Mouse (Mus musculus): Measurements from ENCODE around the gene Nts. TPM values are rescaled to one million over a fixed set of nuclear protein-coding genes. Genes with fewer than 3 reads are reported as not detected.
A peak's percentile ranks its signal among the peaks of the same experiment; 100 is the strongest.
"Not testable (repeated sequence)": the region's sequence is repeated elsewhere in the genome, so short reads cannot be mapped to it uniquely, and the experiment has no call there.

Nts gene
- total RNA-seq (2021): under 1 TPM; 0.62 to 0.72 TPM

DNA sequence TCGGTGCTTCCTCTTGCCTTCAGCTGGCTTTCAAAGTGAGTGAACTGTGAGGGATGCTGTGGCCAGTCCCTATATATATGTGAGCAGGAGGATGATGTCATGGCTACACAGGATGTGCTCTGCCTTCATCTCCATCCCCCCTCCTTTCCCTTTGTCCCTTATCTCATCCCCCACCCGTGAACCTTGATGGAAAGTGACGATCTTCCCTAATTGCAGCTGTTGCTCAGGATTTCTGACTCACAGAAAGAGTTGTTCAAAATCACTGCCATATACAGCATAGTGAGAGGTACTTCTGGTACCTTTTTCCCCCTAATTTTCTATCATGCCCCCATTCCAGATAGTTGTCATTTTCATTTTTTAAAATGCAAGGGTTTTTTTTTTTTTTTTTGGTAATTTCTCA, at the start of gene Nts:
Gene Nts, minus strand, starts transcription at position 101 of the 400 bp plus-strand sequence.
- intact Hi-C loops (cut with DNase I): loop anchor here (2.0 kb wide), 1 partner anchor 332 kb away; no protein-coding TSS in a partner anchor
- no peak for DNase-seq

DNA sequence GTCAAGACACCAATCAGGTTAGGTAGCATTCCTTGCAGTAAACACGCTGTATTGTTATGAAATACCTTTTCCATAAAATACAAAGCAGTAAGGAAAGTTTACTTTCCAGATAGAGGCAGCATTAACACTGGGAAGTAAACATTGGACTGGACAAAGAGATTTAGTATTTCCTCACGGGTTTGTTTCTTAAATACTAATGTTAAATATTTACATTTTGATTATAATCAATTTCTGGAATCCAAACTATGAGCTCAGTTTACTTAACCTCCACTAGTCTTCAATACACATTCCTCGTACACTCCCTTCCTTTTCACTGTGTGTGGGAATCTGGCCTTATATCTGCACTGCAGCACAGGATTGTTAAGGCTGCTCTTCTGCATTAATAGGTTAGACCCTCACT, 37.6 kb upstream of the Nts start:
- intact Hi-C loops (cut with DNase I): no loop called here
- DNase-seq: no peak

DNA sequence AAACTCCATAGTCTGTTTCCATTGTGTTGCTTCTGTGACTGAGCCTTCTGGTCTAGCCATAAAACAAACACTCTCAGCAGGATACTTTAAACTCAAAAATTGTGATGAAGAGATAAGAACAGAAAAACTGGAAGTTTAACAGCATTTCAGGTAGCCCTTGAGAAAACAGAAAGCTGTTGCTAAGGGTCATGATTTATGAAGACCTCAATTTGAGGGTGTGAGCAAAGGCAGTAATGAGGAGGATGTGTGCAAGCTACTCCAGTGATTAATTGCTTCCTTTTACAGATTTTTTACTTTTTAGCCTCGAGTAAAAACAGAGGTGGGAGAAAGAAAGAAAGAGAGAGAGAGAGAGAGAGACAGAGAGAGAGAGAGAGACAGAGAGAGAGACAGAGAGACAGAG, 23.9 kb upstream of the Nts start:
- DNase-seq: no peak
- intact Hi-C loops (cut with DNase I): loop anchor here (5.0 kb wide), 2 partner anchors 53 to 198 kb away; no protein-coding TSS in a partner anchor

DNA sequence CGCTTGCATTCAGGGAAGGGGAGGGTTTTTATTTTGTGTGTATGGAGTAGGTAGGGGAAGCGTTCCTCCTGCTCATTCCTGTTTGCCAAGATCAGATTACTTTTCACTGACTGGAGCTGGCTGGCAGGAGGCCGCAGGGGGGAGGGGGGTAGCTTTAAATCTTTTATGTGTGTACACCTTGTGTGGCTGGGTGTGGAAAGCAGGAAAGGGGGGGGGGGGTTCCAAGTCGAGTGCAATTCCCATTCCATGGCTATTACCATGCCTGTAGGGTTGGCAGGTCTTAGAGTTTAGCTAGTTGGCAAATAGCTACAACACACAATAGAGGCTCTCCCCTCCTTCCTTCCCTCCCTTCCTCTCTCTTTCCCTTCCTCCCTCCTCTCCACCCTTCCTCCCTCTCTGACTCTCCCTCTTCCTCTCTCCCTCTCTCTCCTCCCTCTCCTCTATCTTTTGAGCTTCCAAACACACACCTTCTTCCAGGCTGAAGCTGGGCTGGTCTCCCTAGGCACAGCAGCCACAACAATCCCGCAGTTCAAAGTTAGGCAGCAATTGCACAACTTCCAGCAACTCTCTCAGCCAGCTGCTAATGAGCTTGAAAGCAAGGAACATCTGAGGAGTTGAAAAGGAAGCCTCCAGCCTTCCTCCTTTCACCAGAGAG, 21.6 kb upstream of the Nts start, which contains the start of gene Rassf9:
Gene Rassf9, plus strand, starts transcription at position 416 of the 655 bp plus-strand sequence.
- DNase-seq: peak; percentile 28 to 37
- intact Hi-C loops (cut with DNase I): loop anchor here (5.0 kb wide), 2 partner anchors 55 to 200 kb away; no protein-coding TSS in a partner anchor

DNA sequence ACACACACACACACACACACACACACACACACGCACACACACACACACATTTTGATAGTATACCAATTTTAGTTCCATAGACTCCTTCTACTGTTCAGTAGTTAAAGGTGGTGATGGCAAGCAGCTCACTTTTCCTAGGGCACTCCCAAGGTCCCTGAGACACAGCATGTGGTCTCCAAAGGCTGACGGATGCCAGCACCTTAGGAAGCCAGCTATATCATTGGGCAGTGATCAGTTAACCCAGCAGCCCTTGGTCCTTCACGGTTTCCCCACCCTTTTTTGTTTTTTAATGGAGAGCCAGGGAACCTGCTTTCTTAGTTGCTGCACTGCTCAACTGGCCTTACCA, 21.1 kb upstream of the Nts start:
- intact Hi-C loops (cut with DNase I): loop anchor here (5.0 kb wide), 2 partner anchors 56 to 201 kb away; no protein-coding TSS in a partner anchor
- no peak for DNase-seq

DNA sequence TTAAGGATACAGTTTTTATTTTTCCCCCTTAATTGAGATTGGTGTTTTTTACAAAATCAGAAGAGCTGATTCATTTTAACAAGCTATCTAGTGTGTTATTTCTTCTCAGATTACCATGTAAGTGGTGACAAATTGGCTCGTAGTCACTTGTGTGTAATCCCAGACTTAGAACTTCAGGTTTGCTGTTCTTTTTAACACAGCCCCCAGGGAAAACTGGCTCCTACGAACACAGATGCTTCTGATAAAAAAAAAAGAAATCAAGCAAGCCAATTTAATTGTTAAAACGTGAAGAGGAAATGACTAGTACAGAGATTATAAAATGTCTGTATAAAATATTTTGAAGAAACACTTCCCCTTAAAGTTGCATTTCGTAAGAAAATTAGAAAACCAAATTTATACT, 17.1 kb upstream of the Nts start:
- no peak for DNase-seq
- intact Hi-C loops (cut with DNase I): no loop called here

DNA sequence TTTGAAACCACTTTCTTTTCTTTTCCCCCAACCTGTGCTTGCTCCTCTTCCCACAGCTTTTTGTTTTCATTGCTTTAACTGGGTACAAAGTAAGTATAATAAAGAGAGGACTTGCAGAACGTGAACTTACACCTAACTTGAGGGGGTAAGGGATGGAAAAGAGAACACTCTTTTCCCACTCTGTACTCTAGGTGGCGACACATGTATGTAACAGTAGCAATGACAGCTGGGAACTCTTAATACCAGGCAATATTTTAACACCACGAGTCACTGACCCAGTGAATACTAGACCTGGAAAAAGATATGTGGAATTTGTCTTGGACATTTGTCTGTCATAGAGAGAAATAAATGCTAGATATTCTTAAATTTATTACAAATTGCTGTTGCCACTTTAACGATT, 8.5 kb upstream of the Nts start:
- DNase-seq: no peak
- intact Hi-C loops (cut with DNase I): loop anchor here (1.0 to 2.0 kb wide), 2 partner anchors 237 to 324 kb away; no protein-coding TSS in a partner anchor

DNA sequence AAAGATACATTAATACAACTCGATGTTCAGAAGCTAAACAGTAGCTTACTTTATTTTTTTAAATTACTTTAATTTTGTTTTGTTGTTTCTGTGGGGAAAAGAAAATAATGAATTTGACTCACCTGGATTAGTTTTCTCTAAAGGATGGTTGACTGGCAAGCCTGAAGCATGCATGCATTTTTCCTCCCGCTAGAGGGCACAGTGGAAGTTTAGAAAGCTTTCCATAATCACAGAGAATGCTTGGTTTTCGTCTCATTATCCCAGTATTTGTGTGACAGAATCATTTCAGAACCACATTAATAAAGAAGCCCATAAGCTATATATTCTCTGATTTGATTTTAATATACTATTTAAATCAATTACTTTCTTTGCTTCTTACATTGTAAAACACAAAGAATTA, 1.5 kb upstream of the Nts start:
- DNase-seq: peak in 1 of 2 experiments; percentile 39
- intact Hi-C loops (cut with DNase I): loop anchor here (2.0 kb wide), 1 partner anchor 331 kb away; no protein-coding TSS in a partner anchor

DNA sequence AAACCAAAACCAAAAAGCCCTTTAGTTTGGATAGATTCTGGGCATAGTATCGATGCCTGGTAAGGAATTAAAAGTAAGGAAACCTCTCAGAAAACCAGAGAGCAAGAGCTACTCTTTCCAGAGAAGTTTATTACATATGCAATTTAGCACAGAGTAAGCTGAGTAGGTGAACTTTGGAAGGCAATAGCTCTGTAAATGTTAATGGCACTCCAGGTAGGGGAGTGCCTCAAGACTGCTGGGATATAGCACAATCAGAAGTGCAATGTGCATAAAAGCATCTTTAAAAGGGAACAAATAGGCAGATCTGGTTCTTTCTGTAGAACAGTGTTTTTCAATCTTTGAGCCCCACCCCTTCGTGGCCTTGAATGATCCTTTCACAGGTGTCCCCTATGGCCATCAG, 20.9 kb downstream of the Nts start:
- intact Hi-C loops (cut with DNase I): no loop called here
- no peak for DNase-seq

DNA sequence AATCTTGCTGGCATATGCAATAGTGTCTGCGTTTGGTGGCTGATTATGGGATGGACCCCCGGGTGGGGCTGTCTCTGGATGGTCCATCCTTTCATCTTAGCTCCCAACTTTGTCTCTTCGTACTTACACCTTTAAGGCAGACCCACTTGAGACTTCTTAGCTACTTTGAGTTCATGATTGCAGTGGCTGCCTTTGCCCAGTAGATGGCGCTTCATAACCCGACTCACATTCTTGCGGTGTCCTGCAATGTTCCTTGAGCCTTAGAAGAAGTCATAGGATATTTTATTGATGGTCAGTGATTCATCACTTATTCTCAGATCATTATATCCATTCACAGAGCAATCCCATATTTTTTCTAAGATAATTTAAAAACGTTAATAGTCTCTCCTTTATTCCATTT, 38.5 kb downstream of the Nts start:
- DNase-seq: peak in 1 of 2 experiments; percentile 16
- intact Hi-C loops (cut with DNase I): loop anchor here (5.0 kb wide), 1 partner anchor 386 kb away; no protein-coding TSS in a partner anchor

DNA sequence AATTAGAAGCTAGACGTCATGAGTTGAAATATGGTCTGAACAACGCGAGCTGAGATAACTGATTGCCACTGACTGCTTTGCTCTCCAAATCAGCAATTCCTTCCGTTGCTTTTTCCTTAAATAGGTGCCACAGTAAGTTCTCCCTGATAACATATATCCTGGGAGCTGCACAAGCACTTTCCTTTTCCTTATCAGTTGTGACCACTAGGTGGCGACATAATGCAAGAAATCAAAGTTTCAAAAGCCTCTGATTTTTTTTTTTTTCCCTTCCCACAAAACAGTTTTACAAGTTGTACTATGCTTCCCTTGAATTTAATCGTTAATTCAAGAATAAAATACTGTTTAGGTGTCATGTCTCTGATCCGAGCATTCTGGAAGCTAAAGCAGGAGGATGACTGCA, 40.8 kb downstream of the Nts start:
- DNase-seq: peak; percentile 12 to 20

DNA sequence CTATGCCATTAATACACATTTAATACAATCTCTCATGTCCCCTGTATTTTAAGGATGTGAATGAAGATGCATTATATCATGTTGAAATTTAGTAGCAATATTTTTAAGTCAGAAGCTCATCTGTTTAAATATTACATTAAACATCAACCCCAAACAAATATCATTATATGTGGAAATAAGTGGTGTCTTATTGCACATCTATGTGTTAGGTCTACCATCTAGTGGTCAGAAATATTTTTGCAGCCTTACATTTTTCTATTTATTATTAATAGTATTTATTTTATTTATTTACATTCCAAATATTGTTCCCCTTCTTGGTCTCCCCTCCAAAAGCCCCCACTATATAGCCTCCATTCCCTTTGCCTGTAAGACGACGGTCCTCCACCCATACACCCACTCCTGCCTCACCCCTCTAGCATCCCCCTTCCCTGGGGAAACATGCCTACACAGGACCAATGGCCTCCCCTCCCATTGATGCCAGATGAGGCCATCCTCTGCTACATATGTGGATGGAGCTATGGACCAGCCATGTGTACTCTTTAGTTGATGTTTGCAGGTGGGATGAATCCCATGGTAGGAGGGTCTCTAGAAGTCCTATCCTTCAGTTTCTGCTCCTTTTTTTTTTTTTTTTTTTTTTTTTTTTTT, 45.3 kb downstream of the Nts start:
- intact Hi-C loops (cut with DNase I): no loop called here
- no peak for DNase-seq

More for the DNA sequence above, 40.8 kb downstream of the Nts start:
- intact Hi-C loops (cut with DNase I): loop anchor here (2.0 kb wide), 2 partner anchors 373 to 429 kb away; no protein-coding TSS in a partner anchor

DNA sequence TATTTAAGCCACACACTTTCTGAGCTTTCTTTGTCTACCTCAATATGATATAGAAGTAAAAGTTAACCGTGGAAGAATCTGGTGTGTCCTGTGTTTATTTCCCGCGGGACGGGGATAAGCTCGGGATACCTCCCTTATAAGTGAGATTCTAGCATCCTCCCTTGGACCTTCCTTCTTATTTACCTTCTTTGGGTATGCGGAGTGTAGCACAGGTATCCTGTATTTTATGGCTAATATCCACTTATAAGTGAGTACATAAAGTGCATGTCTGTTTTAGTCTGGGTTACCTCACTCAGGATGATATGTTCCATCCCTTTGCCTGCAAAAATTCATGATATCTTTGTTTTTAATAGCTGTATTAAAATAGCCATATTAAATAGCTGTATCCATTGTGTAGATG, 54.8 kb downstream of the Nts start:
- intact Hi-C loops (cut with DNase I); DNase-seq: not testable (repeated sequence)

DNA sequence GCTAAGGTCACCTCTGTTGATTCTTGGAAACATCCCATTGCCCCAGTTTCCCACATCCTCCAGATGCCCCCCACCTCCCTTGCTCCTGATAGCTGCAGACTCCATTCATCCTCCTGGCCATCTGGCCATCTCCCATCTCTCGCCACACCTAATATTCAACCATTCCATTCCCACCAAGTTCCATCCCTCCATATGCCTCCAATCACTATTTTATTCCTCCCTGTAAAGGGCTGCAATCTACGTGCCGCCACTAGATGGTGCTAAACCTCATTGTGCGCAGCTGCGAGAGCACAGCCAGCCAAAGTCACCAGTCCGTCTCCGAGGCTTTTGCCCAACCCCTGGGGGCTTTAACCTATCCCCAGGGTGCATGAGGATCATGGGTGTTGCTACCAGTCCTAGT, 55.2 kb downstream of the Nts start:
- intact Hi-C loops (cut with DNase I): not testable (repeated sequence)
- DNase-seq: peak in 1 of 2 experiments; percentile 41

Other genes with a start within 250 kb of the Nts start
- gene Rassf9, start 21.7 kb upstream of the Nts start, total RNA-seq (2021): 10 to 100 TPM; 11.5 to 22.8 TPM